Mouse (Mus musculus) midbrain, embryonic 14.5 days (tissue): ENCODE results near the gene Atp6v1c2. TPM values are rescaled to one million over a fixed set of nuclear protein-coding genes. Genes with fewer than 3 reads are reported as not detected.
A peak's percentile ranks its signal among the peaks of the same experiment; 100 is the strongest.

ENCODE experiments used
- ATAC-seq: fragments of 200-750 bp; cut with Nextera tagmentation; 2 replicates; pipeline ENCODE4 v1.8.0; 2017; ENCODE audit warnings: moderate number of reproducible peaks, moderate library complexity; ENCODE audit not compliant: low FRiP score, low TSS enrichment
- DNase-seq: peaks from one replicate; pipeline ENCODE4 v3.0.0-alpha.2; 2015
- H3K27ac ChIP-seq: fragments of 300-500 bp; sonication (generic); replicated peaks from 2 replicates; pipeline ENCODE4 v1.5.1; 2014; ENCODE audit warnings: mild to moderate bottlenecking, low read depth, low read length, moderate library complexity
- H3K27me3 ChIP-seq: fragments of 300-500 bp; sonication (generic); 2 replicates; pipeline ENCODE4 v1.6.1; 2014; ENCODE audit warnings: low read length, control low read depth, mixed read lengths; ENCODE audit not compliant: control insufficient read depth, insufficient read depth
- H3K36me3 ChIP-seq: fragments of 300-500 bp; sonication (generic); 2 replicates; pipeline ENCODE4 v1.6.1; 2014; ENCODE audit warnings: low read length, control low read depth; ENCODE audit not compliant: control insufficient read depth, insufficient read depth
- H3K4me1 ChIP-seq: fragments of 300-500 bp; sonication (generic); 2 replicates; pipeline ENCODE4 v1.6.1; 2014; ENCODE audit warnings: mild to moderate bottlenecking, antibody characterized with exemption, low read length, control low read depth; ENCODE audit not compliant: control insufficient read depth, insufficient read depth
- H3K4me2 ChIP-seq: fragments of 300-500 bp; sonication (generic); 2 replicates; pipeline ENCODE4 v1.6.1; 2014; ENCODE audit warnings: mild to moderate bottlenecking, low read length, moderate library complexity
- H3K4me3 ChIP-seq: fragments of 300-500 bp; sonication (generic); replicated peaks from 2 replicates; pipeline ENCODE4 v1.5.1; 2014; ENCODE audit warnings: low read depth, low read length
- H3K9ac ChIP-seq: fragments of 300-500 bp; sonication (generic); replicated peaks from 2 replicates; pipeline ENCODE4 v1.6.1; 2014; ENCODE audit warnings: mild to moderate bottlenecking, low read length, moderate library complexity
- H3K9me3 ChIP-seq: fragments of 300-500 bp; sonication (generic); 2 replicates; pipeline ENCODE4 v1.6.1; 2016; ENCODE audit warnings: low read length, control low read depth, mixed read lengths; ENCODE audit not compliant: control insufficient read depth
- WGBS: fragments of 180-500 bp; shearing (Covaris S2); extraction: QIAGEN DNeasy Blood & Tissue Kit; methylation state at CpG from one replicate; pipeline ENCODE4 v1.1.7; 2014; 5-methylcytosine and 5-hydroxymethylcytosine counted together
- polyA plus RNA-seq: library from polyadenylated mRNA; unstranded; fragments of >200 nt; fragmentation: Nextera tagmentation; extraction: Ambion mirVana; gene quantifications from 2 replicates; pipeline ENCODE4 v1.2.1, GENCODE M21; 2014

Atp6v1c2 gene
- polyA plus RNA-seq, 1 experiment from 2014 or later: 0.33 TPM

- 37% methylated on average over 11 of the region's 11 CpGs for WGBS
- DNase-seq (no peak), ATAC-seq (peak; percentile 53)
- no peak overlapping the region for H3K27ac ChIP-seq
- no peaks in the 10 kb centered on the region for H3K9me3 ChIP-seq
- H3K27me3 ChIP-seq: no peaks in the 10 kb centered on the region
- H3K4me3 ChIP-seq: peak overlapping the region; percentile 74
- peak overlapping the region; percentile 71 for H3K4me2 ChIP-seq
- peaks cover 17% of the 10 kb centered on the region for H3K36me3 ChIP-seq
- H3K9ac ChIP-seq: peak overlapping the region; percentile 72
- peaks cover 11% of the 10 kb centered on the region for H3K4me1 ChIP-seq
These were observed 18.3 kb upstream of the Atp6v1c2 start for GRCm38 (mm10) chr12:17347327-17348047.

- Histone ChIP-seq H3K4me2 (no peak overlapping the region), H3K4me3 (no peak overlapping the region), H3K27ac (no peak overlapping the region), H3K4me1 (no peaks in the 10 kb centered on the region), H3K9me3 (no peaks in the 10 kb centered on the region), H3K9ac (no peak overlapping the region), H3K36me3 (no peaks in the 10 kb centered on the region), H3K27me3 (no peaks in the 10 kb centered on the region)
- ATAC-seq: no peak
- WGBS: 79% methylated on average over 3 of the region's 3 CpGs
- DNase-seq: no peak
These were observed 10.2 kb upstream of the Atp6v1c2 start for GRCm38 (mm10) chr12:17339114-17339905.

DNA sequence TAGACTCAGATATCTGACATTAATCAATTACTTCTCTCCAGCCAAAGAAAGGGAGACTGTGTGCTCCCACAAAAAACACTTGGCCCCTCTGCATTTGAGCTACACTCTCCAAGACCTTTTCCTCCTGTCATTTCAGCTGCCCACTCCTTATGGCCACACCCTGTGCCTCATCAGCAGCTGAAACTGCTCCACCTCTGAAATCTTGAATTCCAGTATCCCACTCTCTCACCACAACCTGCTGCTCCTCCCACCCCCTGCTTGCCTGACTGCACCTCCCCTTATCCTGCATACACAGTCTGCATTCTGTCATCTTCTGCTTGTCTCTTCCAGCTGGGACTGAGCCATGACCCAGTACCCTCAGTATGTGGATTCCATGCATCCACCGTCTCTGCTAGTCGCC is 9.2 kb upstream of the Atp6v1c2 start:
- Histone ChIP-seq H3K4me3 (no peak overlapping the region), H3K27ac (no peak overlapping the region), H3K4me2 (no peak overlapping the region), H3K9me3 (no peaks in the 10 kb centered on the region), H3K36me3 (no peaks in the 10 kb centered on the region), H3K4me1 (no peaks in the 10 kb centered on the region), H3K9ac (no peak overlapping the region), H3K27me3 (no peaks in the 10 kb centered on the region)
- DNase-seq: no peak
- WGBS: 70% methylated on average over 2 of the region's 2 CpGs
- ATAC-seq: no peak

GRCm38 (mm10) chr12:17333459-17333858 is 4.3 kb upstream of the Atp6v1c2 start:
- H3K27ac ChIP-seq: no peak overlapping the region
- H3K4me3 ChIP-seq: no peak overlapping the region
- no peaks in the 10 kb centered on the region for H3K9me3 ChIP-seq
- no peaks in the 10 kb centered on the region for H3K27me3 ChIP-seq
- no peak overlapping the region for H3K9ac ChIP-seq
- DNase-seq: no peak
- no peak for ATAC-seq
- no peaks in the 10 kb centered on the region for H3K36me3 ChIP-seq
- no peaks in the 10 kb centered on the region for H3K4me1 ChIP-seq
- H3K4me2 ChIP-seq: no peak overlapping the region
- WGBS: 30% methylated on average over 1 of the region's 1 CpGs

DNA sequence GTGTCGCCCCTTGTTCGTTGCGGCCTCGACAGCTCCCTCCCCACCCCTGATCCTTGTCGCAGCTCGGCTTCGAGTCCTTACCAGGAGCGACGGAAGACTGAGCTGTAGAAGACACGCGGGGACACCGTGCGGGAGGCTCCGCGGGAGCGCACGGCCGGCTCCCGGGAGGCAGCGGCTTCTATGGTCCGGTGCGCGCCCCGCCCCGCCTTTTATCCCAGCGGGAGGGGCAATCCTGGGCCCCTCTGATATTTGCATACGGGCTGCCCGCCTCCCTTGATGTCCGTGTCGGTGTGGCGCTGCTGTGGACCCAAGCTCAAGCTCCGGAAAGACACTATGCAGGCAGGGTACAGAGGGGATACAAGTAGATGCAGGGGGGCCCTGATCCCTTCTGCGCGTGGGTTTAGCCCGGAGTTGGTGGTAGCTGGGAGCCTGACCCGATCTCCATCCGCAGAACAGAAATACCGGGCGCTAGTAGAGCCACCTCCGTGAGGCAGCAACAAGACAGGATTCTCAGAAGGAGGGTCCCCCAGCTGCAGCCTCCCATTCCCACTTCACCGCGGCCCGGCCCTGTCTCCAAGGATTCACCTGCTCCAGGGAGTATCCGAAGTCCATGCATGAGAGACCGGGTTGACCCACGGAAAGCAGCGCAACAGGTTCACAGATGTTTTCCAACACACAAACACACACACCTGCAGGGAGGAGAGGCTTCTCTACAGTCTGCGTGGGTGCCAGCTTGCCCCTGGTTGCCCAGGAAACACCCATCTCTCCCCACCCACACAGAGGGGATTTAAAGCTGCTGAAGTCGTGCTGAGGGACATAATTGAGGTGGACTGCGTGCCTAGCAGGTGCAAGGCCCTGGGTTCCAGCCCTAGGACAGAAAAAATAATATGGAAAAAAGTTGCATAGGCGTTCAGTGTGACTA is 4.3 kb downstream of the Atp6v1c2 start:
- Histone ChIP-seq H3K27ac (no peak overlapping the region), H3K4me2 (peak overlapping the region; percentile 86), H3K27me3 (peaks cover 24% of the 10 kb centered on the region; the same call in 1 of the 2 replicates), H3K4me1 (peaks cover 9% of the 10 kb centered on the region), H3K9ac (peak overlapping the region; percentile 49), H3K4me3 (peak overlapping the region; percentile 44), H3K9me3 (no peaks in the 10 kb centered on the region), H3K36me3 (no peaks in the 10 kb centered on the region)
- ATAC-seq: peak; percentile 50
- 3% methylated on average over 51 of the region's 51 CpGs for WGBS
- peak; percentile 40 for DNase-seq

DNA sequence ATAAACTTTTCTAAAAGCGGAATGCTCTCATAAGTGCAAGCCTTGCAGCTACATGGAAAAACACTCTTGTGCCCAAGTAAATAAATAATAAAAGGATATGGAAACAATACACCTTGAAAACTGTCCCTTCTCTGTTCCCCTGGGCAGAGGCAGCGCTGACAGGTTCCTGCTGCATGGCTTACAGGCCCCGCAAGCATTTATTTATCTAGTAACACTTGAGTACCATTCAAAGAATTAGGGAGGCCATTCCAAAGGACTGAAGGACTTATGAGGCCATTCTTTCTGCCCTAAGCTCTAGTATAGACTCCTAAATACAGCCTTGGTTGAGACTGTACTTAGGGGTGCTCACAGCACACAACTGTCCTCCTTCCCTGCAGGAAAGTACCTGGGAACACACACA is 10.7 kb downstream of the Atp6v1c2 start:
- Histone ChIP-seq H3K27ac (no peak overlapping the region), H3K4me3 (no peak overlapping the region), H3K4me2 (no peak overlapping the region), H3K27me3 (0 out of 2 replicates have a peak, but pooled peaks cover 5% of the 10 kb centered on the region), H3K36me3 (no peaks in the 10 kb centered on the region), H3K4me1 (no peaks in the 10 kb centered on the region), H3K9me3 (no peaks in the 10 kb centered on the region), H3K9ac (no peak overlapping the region)
- ATAC-seq (no peak), DNase-seq (no peak)
- 78% methylated on average over 3 of the region's 3 CpGs for WGBS

DNA sequence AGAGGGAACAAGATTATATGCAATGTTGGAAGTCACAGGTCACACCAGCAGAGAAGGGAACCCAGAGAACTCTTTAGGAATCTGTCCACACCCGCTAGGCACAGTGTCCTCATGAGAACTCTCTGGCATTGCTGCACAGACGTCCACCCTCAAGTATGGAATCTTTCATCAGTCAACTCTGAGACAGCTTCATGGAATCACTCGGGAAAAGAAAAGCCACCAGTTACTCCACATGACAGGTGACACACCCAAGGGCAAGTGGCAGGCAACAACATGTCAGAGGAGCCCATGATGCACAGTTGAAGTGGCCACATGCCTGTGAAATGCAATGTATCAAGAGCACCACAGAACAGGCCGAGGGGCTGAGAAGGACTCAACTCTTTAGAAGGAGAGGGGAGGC is 11.2 kb downstream of the Atp6v1c2 start:
- H3K4me3 ChIP-seq: no peak overlapping the region
- 72% methylated on average over 4 of the region's 4 CpGs for WGBS
- H3K27me3 ChIP-seq: 0 out of 2 replicates have a peak, but pooled peaks cover under 1% of the 10 kb centered on the region
- ATAC-seq: no peak
- no peak for DNase-seq
- H3K4me2 ChIP-seq: no peak overlapping the region
- no peaks in the 10 kb centered on the region for H3K9me3 ChIP-seq
- no peak overlapping the region for H3K27ac ChIP-seq
- no peaks in the 10 kb centered on the region for H3K36me3 ChIP-seq
- no peaks in the 10 kb centered on the region for H3K4me1 ChIP-seq
- no peak overlapping the region for H3K9ac ChIP-seq

GRCm38 (mm10) chr12:17316096-17316495 is 13.1 kb downstream of the Atp6v1c2 start:
- Histone ChIP-seq H3K36me3 (no peaks in the 10 kb centered on the region), H3K27ac (no peak overlapping the region), H3K4me2 (no peak overlapping the region), H3K4me3 (no peak overlapping the region), H3K9ac (no peak overlapping the region), H3K4me1 (no peaks in the 10 kb centered on the region), H3K27me3 (no peaks in the 10 kb centered on the region), H3K9me3 (no peaks in the 10 kb centered on the region)
- DNase-seq (no peak), ATAC-seq (no peak)
- WGBS: 91% methylated on average over 5 of the region's 5 CpGs
